Mouse (Mus musculus): ENCODE measurements around the gene Cask.
"Not testable (repeated sequence)": the region's sequence is repeated elsewhere in the genome, so short reads cannot be mapped to it uniquely, and the experiment has no call there.

The Cask gene

GRCm38 (mm10) chrX:13851285-13851684 is at the start of gene Cask:
TSS of gene Cask (minus strand) at chrX:13851367.
- no peak for DNase-seq

- no peak for DNase-seq
These were observed 38.8 kb upstream of the Cask start for GRCm38 (mm10) chrX:13889976-13890375.

GRCm38 (mm10) chrX:13884348-13884747 is 33.2 kb upstream of the Cask start:
- no peak for DNase-seq

GRCm38 (mm10) chrX:13881969-13882368 is 30.8 kb upstream of the Cask start:
- no peak for DNase-seq

GRCm38 (mm10) chrX:13860145-13860544 is 9.0 kb upstream of the Cask start:
- DNase-seq: no peak

GRCm38 (mm10) chrX:13859051-13859450 is 7.9 kb upstream of the Cask start:
- no peak for DNase-seq

GRCm38 (mm10) chrX:13848473-13848872 is 2.7 kb downstream of the Cask start:
- DNase-seq: no peak

GRCm38 (mm10) chrX:13847502-13847851 is 3.7 kb downstream of the Cask start:
- peak; percentile 14 for DNase-seq

- peak; percentile 90 for DNase-seq
These were observed 4.3 kb downstream of the Cask start for GRCm38 (mm10) chrX:13846653-13847501.

- peak; percentile 54 for DNase-seq
These were observed 5.1 kb downstream of the Cask start for GRCm38 (mm10) chrX:13845858-13846652.

- no peak for DNase-seq
These were observed 5.9 kb downstream of the Cask start for GRCm38 (mm10) chrX:13845141-13845857.

- no peak for DNase-seq
These were observed 28.4 kb downstream of the Cask start for GRCm38 (mm10) chrX:13822792-13823191.

- no peak for DNase-seq
These were observed 52.4 kb downstream of the Cask start for GRCm38 (mm10) chrX:13798754-13799153.

- no peak for DNase-seq
These were observed 85.5 kb downstream of the Cask start for GRCm38 (mm10) chrX:13765672-13766071.

- DNase-seq: no peak
These were observed 86.1 kb downstream of the Cask start for GRCm38 (mm10) chrX:13765024-13765423.

- no peak for DNase-seq
These were observed 93.7 kb downstream of the Cask start for GRCm38 (mm10) chrX:13757279-13758005.

GRCm38 (mm10) chrX:13741110-13741509 is 110.1 kb downstream of the Cask start:
- no peak for DNase-seq

GRCm38 (mm10) chrX:13730785-13731184 is 120.4 kb downstream of the Cask start:
- not testable (repeated sequence) for DNase-seq

- no peak for DNase-seq
These were observed 121.2 kb downstream of the Cask start for GRCm38 (mm10) chrX:13729835-13730480.

GRCm38 (mm10) chrX:13725573-13726403 is 125.4 kb downstream of the Cask start:
- no peak for DNase-seq

GRCm38 (mm10) chrX:13720296-13720829 is 130.8 kb downstream of the Cask start:
- no peak for DNase-seq

Data from thymus, postnatal 4 days (tissue).